Mouse (Mus musculus) megakaryocyte progenitor cell, adult 5-6 weeks (primary cell): ENCODE results near the gene Gtf2b. TPM values are rescaled to one million over a fixed set of nuclear protein-coding genes. Genes with fewer than 3 reads are reported as not detected.
A peak's percentile ranks its signal among the peaks of the same experiment; 100 is the strongest.

Experiments
- ATAC-seq: replicated peaks from 2 replicates; pipeline ENCODE4 v1.8.0; 2016; ENCODE audit warnings: mild to moderate bottlenecking, moderate TSS enrichment, inconsistent platforms; ENCODE audit not compliant: poor library complexity
- total RNA-seq, 2 experiments: library from RNA; stranded (forward) in 1 of 2; stranded (reverse) in 1 of 2; fragments of 157-497, 149-512 nt in 1 of 2; fragments of 200-1000 nt in 1 of 2; gene quantifications; 2 replicates each; pipeline versions ENCODE4 v1.2.3 to v1.2.4; 2015 to 2017

The Gtf2b gene
- total RNA-seq (2015) (95.6 and 98.0 TPM in 2 replicates), total RNA-seq (2017) (142 and 154 TPM in 2 replicates)

DNA sequence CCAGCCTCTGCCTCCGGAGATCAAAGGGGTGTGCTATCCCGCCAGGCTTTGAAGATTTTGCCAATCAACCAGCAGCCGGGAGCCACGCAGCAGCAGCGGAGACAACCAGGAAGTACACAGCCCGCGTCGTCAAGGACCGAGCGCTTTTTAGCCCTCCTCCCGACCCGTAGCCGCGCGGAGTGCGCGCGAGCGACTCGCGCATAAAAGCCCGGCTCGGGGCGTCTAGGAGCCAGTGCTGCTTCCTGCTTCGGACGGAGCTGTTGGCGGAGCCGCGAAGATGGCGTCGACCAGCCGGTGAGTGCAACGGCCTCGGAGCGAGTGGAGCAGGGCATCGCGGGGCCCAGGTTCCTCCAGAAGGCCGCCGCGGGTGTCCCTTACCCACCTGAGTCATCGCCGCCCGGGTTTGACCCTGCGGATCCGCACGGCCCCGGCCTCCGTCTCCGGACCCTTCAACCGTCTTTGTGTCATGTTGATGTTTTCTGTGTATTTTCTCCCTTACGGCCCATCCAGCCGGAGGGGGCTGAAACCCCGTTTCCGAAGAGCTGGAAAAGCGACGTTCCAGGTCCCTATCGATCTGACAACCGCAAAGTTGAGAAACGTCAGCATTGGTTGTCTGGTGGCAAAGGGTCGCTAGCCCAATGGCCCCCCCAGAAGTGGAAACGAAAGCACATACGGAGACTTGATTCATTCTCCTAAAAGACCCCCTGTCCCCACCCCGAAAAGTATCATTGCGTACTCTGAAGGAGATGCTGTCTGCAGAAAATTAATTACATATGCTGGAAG lies at the start of gene Gtf2b:
Gene Gtf2b (plus strand): TSS at position 51 of the 783 bp plus-strand sequence.
- ATAC-seq: peak; percentile 83

DNA sequence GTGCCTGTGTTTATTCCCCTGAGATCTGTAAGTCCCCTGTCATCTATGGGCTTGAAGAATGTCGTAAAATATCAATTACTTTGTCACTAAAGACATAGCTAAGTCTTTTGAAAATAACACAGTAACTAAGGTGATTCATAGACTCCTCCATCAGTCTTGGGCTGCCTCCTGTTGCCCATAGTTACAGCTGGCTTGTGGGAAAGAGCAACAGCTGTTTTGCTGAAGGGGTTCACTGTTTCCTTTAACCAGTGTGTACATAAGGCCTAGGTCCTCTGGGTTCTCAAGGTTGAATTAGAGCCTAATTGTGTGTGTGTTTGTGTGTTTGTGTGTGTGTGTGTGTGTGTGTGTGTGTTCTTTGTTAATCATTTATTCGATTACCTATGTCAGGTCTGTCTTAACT lies 39.4 kb upstream of the Gtf2b start:
- ATAC-seq: no peak

GRCm38 (mm10) chr3:142725969-142726672 lies 38.7 kb upstream of the Gtf2b start:
- no peak for ATAC-seq

- no peak for ATAC-seq
Observed at GRCm38 (mm10) chr3:142734291-142734690, 30.6 kb upstream of the Gtf2b start.

- no peak for ATAC-seq
Observed at GRCm38 (mm10) chr3:142740896-142741295, 23.9 kb upstream of the Gtf2b start.

DNA sequence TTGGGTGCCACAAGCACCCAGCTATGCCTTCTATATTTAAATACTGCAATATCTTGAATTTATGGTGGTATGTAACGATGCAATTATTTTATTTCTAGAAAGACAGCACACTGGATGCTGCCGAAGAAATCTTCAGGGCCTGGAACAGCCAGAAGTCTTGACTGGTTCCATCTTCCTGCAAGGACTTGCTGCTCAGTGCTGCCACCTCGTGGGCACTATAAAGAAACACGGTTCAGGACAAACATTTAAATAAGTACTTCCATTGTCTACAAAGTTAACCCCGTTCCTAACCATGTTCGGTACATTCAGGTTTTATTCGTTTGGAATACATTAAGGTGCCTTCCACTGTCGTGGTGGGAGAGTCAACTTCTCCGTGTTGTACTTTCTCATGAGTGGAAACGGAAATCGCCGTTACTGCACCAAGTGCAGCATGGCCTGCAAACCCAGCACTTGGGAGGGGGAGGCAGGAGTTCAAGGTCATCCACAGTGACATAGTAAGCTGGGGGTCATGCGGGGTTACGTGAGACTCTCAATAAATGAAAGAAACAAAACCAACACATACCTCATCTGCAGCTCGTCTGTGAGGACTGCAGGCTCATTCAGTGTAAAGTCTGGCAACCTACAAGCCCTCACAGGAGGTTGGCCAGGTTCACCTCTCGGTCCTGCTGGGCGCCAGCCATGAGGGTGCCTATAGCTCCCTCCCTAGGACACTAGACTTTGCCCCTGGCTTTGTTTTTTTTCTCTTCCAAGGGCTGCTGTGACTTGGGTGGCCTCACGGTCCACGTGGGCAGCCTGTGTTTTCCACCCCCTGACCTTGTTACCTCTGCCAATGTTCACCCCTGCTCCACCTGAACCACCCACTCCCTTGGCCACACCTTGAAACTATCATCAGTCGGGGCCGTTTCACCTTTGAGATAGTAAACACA lies 20.6 kb upstream of the Gtf2b start:
- ATAC-seq: peak; percentile 93

DNA sequence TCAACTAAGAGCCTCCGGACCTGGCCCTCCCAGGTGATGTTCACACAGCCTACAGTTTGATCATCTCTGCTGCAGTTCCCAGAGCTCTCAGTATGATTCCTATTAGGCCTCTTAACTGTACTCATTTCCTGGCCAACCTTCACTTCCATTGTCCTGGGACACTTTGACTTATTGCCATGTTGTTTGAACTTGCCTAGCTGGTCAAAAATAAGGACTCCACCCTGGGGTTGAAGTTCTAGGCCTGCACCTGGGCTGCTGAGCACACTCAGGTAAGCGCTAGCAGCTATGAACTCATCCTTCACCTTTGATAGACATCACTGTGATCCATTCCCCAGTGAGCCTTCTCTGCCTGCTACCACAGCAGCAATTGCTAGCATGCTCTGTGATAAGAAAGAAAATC lies 19.8 kb upstream of the Gtf2b start:
- ATAC-seq: no peak

- ATAC-seq: no peak
Observed at GRCm38 (mm10) chr3:142747673-142748072, 17.2 kb upstream of the Gtf2b start.

- ATAC-seq: no peak
Observed at GRCm38 (mm10) chr3:142749131-142749530, 15.7 kb upstream of the Gtf2b start.

DNA sequence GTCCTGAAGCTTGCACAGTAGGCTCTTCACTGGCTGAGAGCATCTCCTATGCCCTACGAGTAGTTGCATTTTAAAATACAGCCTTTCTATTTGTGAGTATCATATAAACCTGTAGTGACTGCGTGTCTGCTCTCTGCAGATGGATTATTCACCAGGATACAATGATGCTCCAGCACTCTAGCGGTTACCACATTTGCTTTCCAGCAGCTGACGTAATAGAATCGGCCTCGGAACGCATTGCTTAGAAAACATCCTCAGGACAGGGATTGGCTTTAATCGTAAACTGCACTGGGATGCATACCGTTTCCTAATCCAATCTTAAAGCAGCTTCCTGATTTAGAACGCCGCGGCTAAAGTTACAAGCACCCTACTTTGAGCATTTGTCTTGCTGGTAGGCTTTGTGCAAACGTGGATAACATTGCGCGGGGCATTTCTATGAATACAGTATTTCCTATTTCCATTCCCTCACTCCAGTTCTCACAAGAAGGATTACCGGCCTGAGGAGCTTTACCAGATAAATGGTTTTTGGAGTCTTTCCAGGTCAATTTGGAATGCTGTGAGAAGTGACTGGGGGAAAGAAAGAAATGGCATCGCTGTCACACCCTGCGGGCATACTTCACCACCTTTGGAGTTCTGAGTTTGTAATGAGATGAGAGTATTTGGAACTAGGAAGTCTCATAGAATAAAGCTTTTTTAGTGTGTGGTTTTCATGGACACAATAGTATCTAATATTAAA lies 9.5 kb upstream of the Gtf2b start:
- no peak for ATAC-seq

DNA sequence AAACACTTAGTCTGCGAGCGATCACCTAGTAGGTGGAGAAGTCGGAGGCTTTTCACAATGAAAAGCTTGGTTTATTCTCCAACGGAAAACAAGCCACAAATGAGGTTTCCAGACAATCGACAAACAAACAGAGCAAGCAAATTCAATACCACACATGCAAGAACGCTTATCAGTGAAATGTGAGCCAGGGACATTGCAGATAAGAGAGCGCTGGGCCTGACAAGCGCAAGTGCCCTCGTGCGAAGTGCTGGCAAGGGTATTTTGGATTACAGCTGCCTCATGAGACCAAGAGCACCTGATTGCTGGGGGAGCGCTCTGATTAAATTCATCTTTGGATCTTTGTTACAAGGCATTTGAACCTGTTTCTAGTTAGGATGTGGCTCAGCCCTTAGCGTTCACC lies 7.0 kb upstream of the Gtf2b start:
- ATAC-seq: peak; percentile 98

- ATAC-seq: no peak
Observed at GRCm38 (mm10) chr3:142758593-142758992, 6.3 kb upstream of the Gtf2b start.

GRCm38 (mm10) chr3:142760356-142760755 lies 4.5 kb upstream of the Gtf2b start:
- no peak for ATAC-seq

- no peak for ATAC-seq
Observed at GRCm38 (mm10) chr3:142765778-142766165, 927 bp downstream of the Gtf2b start.

DNA sequence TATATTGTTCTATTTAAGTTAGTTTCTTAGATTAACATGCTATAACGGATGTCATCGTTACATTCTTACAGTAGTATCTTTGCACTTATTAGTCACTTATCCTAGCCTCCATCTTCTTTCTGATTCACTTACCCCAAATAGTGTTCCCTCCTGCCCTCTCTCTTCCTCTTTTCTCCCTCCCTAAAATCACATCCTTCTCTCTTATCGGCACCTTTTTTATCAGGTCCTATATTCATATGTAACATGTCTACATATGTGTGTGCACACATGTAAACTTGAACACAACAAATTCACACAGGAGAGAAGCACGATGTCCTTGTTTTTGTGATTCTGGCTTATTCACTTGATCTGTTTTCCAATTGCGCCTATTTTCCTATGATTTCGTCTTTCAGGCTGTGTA lies 3.7 kb downstream of the Gtf2b start:
- no peak for ATAC-seq

DNA sequence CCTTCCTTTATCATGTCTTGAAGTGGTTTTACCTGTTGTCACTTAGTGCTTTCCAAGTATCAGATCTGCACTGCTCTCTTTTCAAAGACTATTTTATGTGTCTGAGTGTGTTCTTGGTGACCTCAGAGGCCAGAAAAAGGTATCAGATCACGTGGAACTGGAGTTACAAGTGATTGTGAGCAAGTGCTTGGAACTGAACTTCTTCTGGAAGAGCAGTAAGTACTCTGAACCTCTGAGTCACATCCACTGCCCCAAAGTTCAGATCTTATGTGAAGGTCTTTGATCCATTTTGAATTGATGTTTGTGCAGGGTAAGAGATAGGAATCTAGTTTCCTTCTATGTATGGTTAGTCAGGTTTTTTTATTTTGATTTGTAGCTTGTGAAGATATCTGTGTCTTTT lies 5.7 kb downstream of the Gtf2b start:
- no peak for ATAC-seq

DNA sequence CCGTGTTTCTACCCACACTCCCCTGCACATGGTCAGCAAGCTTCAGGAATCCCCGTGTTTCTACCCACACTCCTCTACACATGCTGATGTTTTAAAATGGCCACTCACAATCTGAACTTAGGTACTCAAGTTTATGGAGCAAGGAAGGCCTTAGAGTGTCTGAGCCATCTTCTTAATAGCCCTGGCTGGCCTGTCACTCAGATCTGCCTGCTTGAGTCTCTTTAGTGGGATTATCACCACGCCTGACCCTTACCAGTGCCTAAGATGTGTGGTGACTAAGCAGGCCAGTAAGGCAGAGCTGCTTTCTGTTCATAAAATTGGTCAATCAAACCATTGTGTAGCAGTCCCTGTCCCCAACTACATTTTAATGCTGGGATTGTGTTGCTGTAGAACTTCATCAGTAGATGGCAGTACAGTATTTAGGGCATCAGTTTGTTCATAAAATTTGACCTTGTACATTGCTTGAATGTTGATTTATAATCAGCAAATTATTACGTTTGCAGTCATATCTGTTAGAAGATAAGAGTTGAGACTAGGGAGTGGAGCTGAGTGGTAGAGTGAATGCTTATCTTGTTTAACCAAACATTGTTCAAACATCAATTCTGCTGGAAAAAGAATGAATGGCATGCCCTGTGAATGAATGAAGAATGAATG lies 8.8 kb downstream of the Gtf2b start:
- ATAC-seq: peak; percentile 60

DNA sequence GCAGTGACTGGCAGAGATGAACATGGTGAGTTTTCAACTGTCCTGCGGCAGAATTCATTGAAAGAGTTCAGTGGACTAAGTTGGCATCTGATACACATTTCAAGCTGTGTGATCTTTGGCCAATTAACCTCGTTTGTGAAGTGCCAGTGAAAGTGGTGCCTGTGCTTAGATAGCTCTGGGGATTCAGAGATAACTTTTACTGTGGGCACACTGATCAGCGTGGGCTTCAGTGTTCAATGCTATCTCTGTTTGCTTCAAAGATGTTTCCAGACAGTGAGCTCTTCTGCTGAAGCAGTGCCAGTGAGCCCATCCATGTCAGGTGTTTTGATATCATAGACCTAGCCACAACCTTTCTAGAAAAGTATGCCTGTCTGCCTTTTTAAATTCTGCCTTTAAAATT lies 12.4 kb downstream of the Gtf2b start:
- peak; percentile 56 for ATAC-seq

GRCm38 (mm10) chr3:142786423-142787072 lies 21.7 kb downstream of the Gtf2b start:
- no peak for ATAC-seq

DNA sequence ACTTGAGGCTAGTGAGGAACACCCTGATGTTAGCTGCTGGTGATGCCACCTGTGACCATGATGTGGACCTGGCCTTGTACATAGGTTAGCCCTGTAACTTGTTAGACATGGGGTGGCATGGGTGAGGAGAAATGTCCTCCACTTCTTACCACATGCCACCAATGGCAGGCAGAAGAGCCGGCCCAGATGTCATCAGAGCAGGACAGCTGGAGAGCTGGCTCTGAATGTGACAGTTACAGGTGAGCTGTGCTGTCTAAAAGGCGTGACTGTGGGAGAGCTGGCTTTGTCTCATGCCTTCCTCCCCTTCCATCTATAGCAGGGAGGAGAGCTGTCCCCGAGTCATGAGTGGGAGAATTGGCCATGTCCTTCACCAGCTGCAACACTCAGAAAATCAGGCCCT lies 30.7 kb downstream of the Gtf2b start:
- no peak for ATAC-seq
